Mouse (Mus musculus): Measurements from ENCODE around the gene Akain1. TPM values are rescaled to one million over a fixed set of nuclear protein-coding genes. Genes with fewer than 3 reads are reported as not detected.
A peak's percentile ranks its signal among the peaks of the same experiment; 100 is the strongest.

Gene Akain1
- polyA plus RNA-seq, 1 experiment from 2014 or later, result not detected

DNA sequence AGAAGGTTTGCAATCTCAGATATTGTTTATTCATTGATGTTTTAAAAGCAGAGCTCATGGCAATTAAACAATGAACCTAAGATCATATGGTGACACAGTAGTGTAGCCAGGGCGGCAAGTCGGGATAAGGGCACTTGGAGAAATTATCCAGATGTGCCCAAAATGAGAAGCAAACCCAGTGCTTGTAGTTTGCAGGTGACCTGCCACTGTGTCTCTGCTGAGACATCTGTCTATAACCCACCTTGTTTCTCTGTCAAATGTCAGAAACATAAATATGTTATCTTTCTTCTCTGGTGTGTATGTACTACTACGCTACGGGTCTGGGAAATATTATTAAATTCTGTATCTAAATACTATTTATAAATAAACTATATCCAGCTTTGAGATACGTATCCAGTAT, 49.7 kb downstream of the Akain1 start:
- TF ChIP-seq EP300 (IDR thresholded peaks at IDR 0.05; ENCODE audit: low read depth) (no peak), CTCF (IDR thresholded peaks at IDR 0.05; ENCODE audit: low read depth) (no peak)
- no peak for DNase-seq
- whole genome bisulfite sequencing (ENCODE audit: insufficient replicate concordance), result 83% methylated on average over 5 of the region's 5 CpGs
- H3K4me3 ChIP-seq (ENCODE audit: low read depth, low read length), result no peak overlapping the region
- H3K4me2 ChIP-seq (ENCODE audit: low read depth, low read length), result no peak overlapping the region
- no peak for ATAC-seq
- H3K4me1 ChIP-seq (ENCODE audit: insufficient read depth), result no peaks in the 10 kb centered on the region
- no peaks in the 10 kb centered on the region for H3K27me3 ChIP-seq (ENCODE audit: insufficient read depth, low read length)
- H3K9ac ChIP-seq (replicated peaks), result no peak overlapping the region
- no peaks in the 10 kb centered on the region for H3K9me3 ChIP-seq (ENCODE audit: low read length)
- H3K36me3 ChIP-seq (replicated peaks; ENCODE audit: insufficient read depth, low read length), result no peaks in the 10 kb centered on the region
- H3K27ac ChIP-seq (ENCODE audit: low read depth), result no peak overlapping the region

DNA sequence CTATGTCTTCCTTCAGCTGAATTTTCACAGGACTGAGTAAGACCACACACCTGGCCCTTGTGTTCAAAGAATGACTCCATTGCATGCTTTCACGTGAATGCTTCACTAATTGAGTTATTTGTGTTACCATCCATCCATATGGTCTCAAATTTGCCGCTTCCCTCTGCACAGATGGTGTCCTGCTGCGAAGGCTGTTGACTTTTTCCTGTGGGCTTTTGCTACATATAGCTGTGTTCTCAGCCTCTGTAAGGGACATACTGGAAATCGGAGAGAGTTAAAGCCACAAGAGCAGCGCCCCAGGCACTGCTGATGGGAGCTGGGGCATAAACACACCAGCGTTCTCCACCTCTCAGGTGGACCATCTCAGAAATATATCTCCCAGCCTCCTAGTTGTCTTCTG, 53.2 kb downstream of the Akain1 start:
- Histone ChIP-seq H3K4me2 (ENCODE audit: low read depth, low read length) (no peak overlapping the region), H3K27ac (ENCODE audit: low read depth) (no peak overlapping the region), H3K27me3 (ENCODE audit: insufficient read depth, low read length) (no peaks in the 10 kb centered on the region), H3K36me3 (replicated peaks; ENCODE audit: insufficient read depth, low read length) (no peaks in the 10 kb centered on the region), H3K9ac (replicated peaks) (no peak overlapping the region), H3K4me3 (ENCODE audit: low read depth, low read length) (no peak overlapping the region), H3K9me3 (ENCODE audit: low read length) (no peaks in the 10 kb centered on the region), H3K4me1 (ENCODE audit: insufficient read depth) (no peaks in the 10 kb centered on the region)
- TF ChIP-seq EP300 (IDR thresholded peaks at IDR 0.05; ENCODE audit: low read depth) (no peak), CTCF (IDR thresholded peaks at IDR 0.05; ENCODE audit: low read depth) (no peak)
- WGBS (ENCODE audit: insufficient replicate concordance), result 72% methylated on average over 6 of the region's 6 CpGs
- no peak for ATAC-seq
- DNase-seq, result no peak

DNA sequence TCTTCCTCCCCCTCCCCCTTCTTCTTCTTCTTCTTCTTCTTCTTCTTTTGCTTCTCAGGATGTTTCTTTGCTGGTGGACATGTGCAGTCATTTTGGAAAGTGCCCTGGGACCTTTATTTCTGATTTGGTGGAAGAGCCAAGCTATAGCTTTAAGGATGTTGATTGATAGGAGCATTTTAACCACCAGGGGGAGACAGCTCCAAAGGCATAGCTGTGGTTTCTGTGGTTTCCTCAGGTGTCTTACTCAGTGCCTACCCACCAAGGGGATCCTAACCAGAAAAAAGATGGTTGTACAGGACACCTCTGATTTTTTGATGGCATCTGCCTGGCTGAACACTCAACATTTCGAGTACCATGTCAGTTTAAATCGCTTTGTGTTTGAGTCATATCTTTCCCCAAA, 56.4 kb downstream of the Akain1 start:
- no peak for ATAC-seq
- Histone ChIP-seq H3K4me3 (ENCODE audit: low read depth, low read length) (no peak overlapping the region), H3K27me3 (ENCODE audit: insufficient read depth, low read length) (no peaks in the 10 kb centered on the region), H3K4me1 (ENCODE audit: insufficient read depth) (no peaks in the 10 kb centered on the region), H3K4me2 (ENCODE audit: low read depth, low read length) (no peak overlapping the region), H3K27ac (ENCODE audit: low read depth) (no peak overlapping the region), H3K36me3 (replicated peaks; ENCODE audit: insufficient read depth, low read length) (no peaks in the 10 kb centered on the region), H3K9ac (replicated peaks) (no peak overlapping the region), H3K9me3 (ENCODE audit: low read length) (no peaks in the 10 kb centered on the region)
- DNase-seq, result no peak
- 35% methylated on average over 2 of the region's 2 CpGs for WGBS (ENCODE audit: insufficient replicate concordance)
- TF ChIP-seq EP300 (IDR thresholded peaks at IDR 0.05; ENCODE audit: low read depth), result no peak
- TF ChIP-seq CTCF (IDR thresholded peaks at IDR 0.05; ENCODE audit: low read depth), result peak; percentile 35

DNA sequence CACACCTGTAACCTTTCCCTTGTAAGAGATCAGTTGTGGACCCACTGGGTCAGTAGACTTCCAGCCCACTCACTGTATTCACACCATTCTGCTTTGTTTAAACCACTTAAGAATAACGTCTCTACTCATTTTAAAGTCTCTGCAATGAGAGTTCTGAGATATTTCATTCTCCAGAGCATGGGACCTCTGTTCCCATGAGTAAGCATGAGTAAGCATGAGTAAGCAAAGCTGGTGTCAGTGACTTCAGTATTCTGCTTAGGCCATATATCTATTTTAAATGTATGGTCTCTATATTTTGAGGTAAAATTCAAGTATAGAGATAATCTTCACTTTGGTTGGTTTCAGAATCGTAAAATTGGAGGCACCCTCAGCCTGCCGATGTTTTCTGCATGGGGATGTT, 57.0 kb downstream of the Akain1 start:
- H3K9me3 ChIP-seq (ENCODE audit: low read length), result no peaks in the 10 kb centered on the region
- H3K27ac ChIP-seq (ENCODE audit: low read depth), result no peak overlapping the region
- no peak overlapping the region for H3K4me2 ChIP-seq (ENCODE audit: low read depth, low read length)
- ATAC-seq (no peak), DNase-seq (no peak)
- no peak overlapping the region for H3K4me3 ChIP-seq (ENCODE audit: low read depth, low read length)
- H3K4me1 ChIP-seq (ENCODE audit: insufficient read depth), result no peaks in the 10 kb centered on the region
- TF ChIP-seq EP300 (IDR thresholded peaks at IDR 0.05; ENCODE audit: low read depth) (no peak), CTCF (IDR thresholded peaks at IDR 0.05; ENCODE audit: low read depth) (no peak)
- WGBS (ENCODE audit: insufficient replicate concordance), result 74% methylated on average over 3 of the region's 3 CpGs
- no peaks in the 10 kb centered on the region for H3K27me3 ChIP-seq (ENCODE audit: insufficient read depth, low read length)
- H3K9ac ChIP-seq (replicated peaks), result no peak overlapping the region
- H3K36me3 ChIP-seq (replicated peaks; ENCODE audit: insufficient read depth, low read length), result no peaks in the 10 kb centered on the region

DNA sequence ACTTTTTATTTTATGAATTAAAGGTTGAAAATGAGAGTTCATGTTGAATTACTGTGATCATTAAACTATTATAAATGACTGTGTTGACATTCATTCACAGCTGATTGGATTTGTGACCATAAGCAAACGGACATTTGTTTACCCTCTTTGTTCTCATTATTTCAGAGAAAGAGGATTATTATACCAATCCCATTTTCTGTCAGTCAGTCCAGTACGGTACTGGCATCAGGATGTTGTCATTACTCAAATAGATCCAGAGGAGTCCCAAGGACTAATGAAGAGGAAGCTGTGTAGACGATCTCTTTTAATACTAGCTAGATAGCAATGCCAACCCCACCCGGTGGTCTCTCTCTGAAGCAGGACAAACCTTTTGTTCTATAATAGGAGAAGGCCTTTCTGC, 58.2 kb downstream of the Akain1 start:
- WGBS (ENCODE audit: insufficient replicate concordance), result 62% methylated on average over 4 of the region's 4 CpGs
- TF ChIP-seq CTCF (IDR thresholded peaks at IDR 0.05; ENCODE audit: low read depth), result no peak
- no peak for TF ChIP-seq EP300 (IDR thresholded peaks at IDR 0.05; ENCODE audit: low read depth)
- H3K4me3 ChIP-seq (ENCODE audit: low read depth, low read length), result no peak overlapping the region
- no peaks in the 10 kb centered on the region for H3K27me3 ChIP-seq (ENCODE audit: insufficient read depth, low read length)
- no peak overlapping the region for H3K9ac ChIP-seq (replicated peaks)
- H3K4me2 ChIP-seq (ENCODE audit: low read depth, low read length), result no peak overlapping the region
- no peaks in the 10 kb centered on the region for H3K36me3 ChIP-seq (replicated peaks; ENCODE audit: insufficient read depth, low read length)
- no peak for ATAC-seq
- no peaks in the 10 kb centered on the region for H3K4me1 ChIP-seq (ENCODE audit: insufficient read depth)
- no peak overlapping the region for H3K27ac ChIP-seq (ENCODE audit: low read depth)
- H3K9me3 ChIP-seq (ENCODE audit: low read length), result no peaks in the 10 kb centered on the region
- DNase-seq, result no peak

DNA sequence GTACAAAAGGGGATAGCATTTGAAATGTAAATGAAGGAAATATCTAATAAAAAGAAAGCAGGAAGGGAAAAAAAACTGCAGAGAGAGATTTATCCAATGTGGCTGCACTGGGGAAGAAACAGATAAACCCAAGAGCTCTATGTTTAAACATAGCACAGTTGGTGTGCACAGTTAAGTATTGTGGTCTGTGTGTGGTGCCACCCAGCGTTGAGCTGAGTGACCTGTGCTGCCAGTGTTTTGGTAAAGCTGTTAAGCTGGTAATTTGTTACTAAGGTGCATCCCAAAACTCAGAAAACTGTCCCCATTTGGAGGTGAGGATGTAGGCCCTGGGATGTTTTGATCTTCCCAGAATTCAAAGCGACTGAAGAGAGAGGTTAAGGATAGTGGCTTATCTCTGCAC, 59.8 kb downstream of the Akain1 start:
- Histone ChIP-seq H3K4me2 (ENCODE audit: low read depth, low read length) (no peak overlapping the region), H3K4me1 (ENCODE audit: insufficient read depth) (no peaks in the 10 kb centered on the region), H3K36me3 (replicated peaks; ENCODE audit: insufficient read depth, low read length) (no peaks in the 10 kb centered on the region), H3K27me3 (ENCODE audit: insufficient read depth, low read length) (no peaks in the 10 kb centered on the region), H3K9me3 (ENCODE audit: low read length) (no peaks in the 10 kb centered on the region), H3K4me3 (ENCODE audit: low read depth, low read length) (no peak overlapping the region), H3K27ac (ENCODE audit: low read depth) (no peak overlapping the region), H3K9ac (replicated peaks) (no peak overlapping the region)
- WGBS (ENCODE audit: insufficient replicate concordance), result 39% methylated on average over 2 of the region's 2 CpGs
- TF ChIP-seq EP300 (IDR thresholded peaks at IDR 0.05; ENCODE audit: low read depth), result no peak
- no peak for TF ChIP-seq CTCF (IDR thresholded peaks at IDR 0.05; ENCODE audit: low read depth)
- DNase-seq, result no peak
- ATAC-seq, result no peak

DNA sequence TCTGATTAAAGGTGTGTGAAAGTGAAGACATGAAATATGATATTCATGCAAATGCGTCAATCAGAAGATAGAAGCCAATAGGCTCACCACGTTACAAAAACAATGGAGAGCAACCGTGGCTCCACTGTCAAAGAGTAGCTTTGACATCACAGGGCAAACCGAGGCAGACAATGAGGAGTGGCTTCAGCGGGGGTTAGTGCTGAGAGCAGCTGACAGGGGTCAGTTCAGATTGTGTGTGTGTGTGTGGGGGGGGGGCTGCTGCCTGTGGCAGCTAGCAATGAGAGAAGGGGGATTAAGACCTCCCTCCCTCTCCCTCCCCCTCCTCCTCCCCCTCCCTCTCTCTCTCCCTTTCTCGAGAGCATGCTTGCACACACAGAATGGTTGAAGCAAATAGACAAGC, 60.3 kb downstream of the Akain1 start:
- WGBS (ENCODE audit: insufficient replicate concordance), result 40% methylated on average over 6 of the region's 6 CpGs

More for the DNA sequence above, 60.3 kb downstream of the Akain1 start:
- Histone ChIP-seq H3K4me3 (ENCODE audit: low read depth, low read length) (no peak overlapping the region), H3K9me3 (ENCODE audit: low read length) (no peaks in the 10 kb centered on the region), H3K36me3 (replicated peaks; ENCODE audit: insufficient read depth, low read length) (no peaks in the 10 kb centered on the region), H3K27ac (ENCODE audit: low read depth) (no peak overlapping the region), H3K9ac (replicated peaks) (no peak overlapping the region), H3K4me1 (ENCODE audit: insufficient read depth) (no peaks in the 10 kb centered on the region), H3K27me3 (ENCODE audit: insufficient read depth, low read length) (no peaks in the 10 kb centered on the region), H3K4me2 (ENCODE audit: low read depth, low read length) (no peak overlapping the region)
- no peak for ATAC-seq
- DNase-seq, result no peak
- TF ChIP-seq CTCF (IDR thresholded peaks at IDR 0.05; ENCODE audit: low read depth) (no peak), EP300 (IDR thresholded peaks at IDR 0.05; ENCODE audit: low read depth) (no peak)
